Mouse (Mus musculus) heart, embryonic 10.5 days (tissue): ENCODE data around the gene Cchcr1. TPM values are rescaled to one million over a fixed set of nuclear protein-coding genes. Genes with fewer than 3 reads are reported as not detected.
A peak's percentile ranks its signal among the peaks of the same experiment; 100 is the strongest.

Source experiments
- DNase-seq: peaks from one replicate; pipeline ENCODE4 v3.0.0-alpha.2; 2017; ENCODE audit warnings: low spot score
- H3K27ac ChIP-seq: fragments of 300-500 bp; sonication (generic); 2 replicates; pipeline ENCODE4 v1.5.1; 2016; ENCODE audit warnings: mild to moderate bottlenecking
- H3K27me3 ChIP-seq: fragments of 300-500 bp; sonication (generic); 2 replicates; pipeline ENCODE4 v1.6.1; 2016; ENCODE audit warnings: mild to moderate bottlenecking; ENCODE audit not compliant: poor library complexity, insufficient read depth, severe bottlenecking
- H3K36me3 ChIP-seq: fragments of 300-500 bp; sonication (generic); 2 replicates; pipeline ENCODE4 v1.6.1; 2016; ENCODE audit warnings: mild to moderate bottlenecking, moderate library complexity
- H3K4me1 ChIP-seq: fragments of 300-500 bp; sonication (generic); 2 replicates; pipeline ENCODE4 v1.6.1; 2016; ENCODE audit warnings: mild to moderate bottlenecking
- H3K4me3 ChIP-seq: fragments of 300-500 bp; sonication (generic); 2 replicates; pipeline ENCODE4 v1.5.1; 2016; ENCODE audit warnings: mild to moderate bottlenecking, moderate library complexity
- H3K9me3 ChIP-seq: fragments of 300-500 bp; sonication (generic); 2 replicates; pipeline ENCODE4 v1.6.1; 2016; ENCODE audit warnings: mild to moderate bottlenecking, moderate library complexity
- WGBS: fragments of 180-500 bp; shearing (Covaris S2); methylation state at CpG from one replicate; pipeline ENCODE4 v1.1.7; 2016; 5-methylcytosine and 5-hydroxymethylcytosine counted together
- polyA plus RNA-seq: library from polyadenylated mRNA; unstranded; fragments of >200 nt; fragmentation: Nextera tagmentation; extraction: Ambion mirVana; gene quantifications from 2 replicates; pipeline ENCODE4 v1.2.1, GENCODE M21; 2016

Cchcr1 gene
- polyA plus RNA-seq, 1 experiment from 2014 or later: 17.9 TPM

- DNase-seq: no peak
- peaks cover 80% of the 10 kb centered on the region for H3K36me3 ChIP-seq
- no peak overlapping the region for H3K4me3 ChIP-seq
Measured at GRCm38 (mm10) chr17:35526644-35527043, 9.7 kb downstream of the Cchcr1 start.

DNA sequence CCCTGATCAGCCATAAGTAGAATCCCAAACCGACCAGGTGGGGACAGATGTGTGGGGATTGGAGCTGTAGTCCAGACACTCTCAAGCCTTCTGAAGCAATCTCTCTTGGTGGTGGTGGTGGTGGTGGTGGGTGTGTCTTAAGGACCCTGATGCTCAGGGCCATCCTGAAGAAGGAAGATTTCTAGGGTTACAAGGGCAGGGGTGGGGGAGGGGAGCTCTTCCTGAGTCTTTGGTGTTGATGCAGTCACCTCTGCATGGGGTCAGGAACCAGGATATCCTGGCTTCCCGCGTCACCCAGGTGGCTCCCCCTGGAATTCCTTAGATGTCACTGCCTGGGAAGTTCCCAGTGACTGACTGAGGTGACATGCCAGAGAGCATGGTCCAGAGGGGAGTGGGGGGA is 15.5 kb downstream of the Cchcr1 start:
- WGBS: 7% methylated on average over 3 of the region's 3 CpGs
- Histone ChIP-seq H3K4me3 (no peak overlapping the region), H3K36me3 (peaks cover 35% of the 10 kb centered on the region), H3K27ac (no peak overlapping the region), H3K27me3 (peaks cover 15% of the 10 kb centered on the region), H3K9me3 (no peaks in the 10 kb centered on the region), H3K4me1 (peaks cover 12% of the 10 kb centered on the region)
- DNase-seq: no peak

More at GRCm38 (mm10) chr17:35526644-35527043, 9.7 kb downstream of the Cchcr1 start:
- H3K27ac ChIP-seq: no peak overlapping the region
- WGBS: 71% methylated on average over 8 of the region's 8 CpGs
- no peaks in the 10 kb centered on the region; the same call in 1 of the 2 replicates for H3K4me1 ChIP-seq
- H3K9me3 ChIP-seq: no peaks in the 10 kb centered on the region
- no peaks in the 10 kb centered on the region; the same call in 1 of the 2 replicates for H3K27me3 ChIP-seq

DNA sequence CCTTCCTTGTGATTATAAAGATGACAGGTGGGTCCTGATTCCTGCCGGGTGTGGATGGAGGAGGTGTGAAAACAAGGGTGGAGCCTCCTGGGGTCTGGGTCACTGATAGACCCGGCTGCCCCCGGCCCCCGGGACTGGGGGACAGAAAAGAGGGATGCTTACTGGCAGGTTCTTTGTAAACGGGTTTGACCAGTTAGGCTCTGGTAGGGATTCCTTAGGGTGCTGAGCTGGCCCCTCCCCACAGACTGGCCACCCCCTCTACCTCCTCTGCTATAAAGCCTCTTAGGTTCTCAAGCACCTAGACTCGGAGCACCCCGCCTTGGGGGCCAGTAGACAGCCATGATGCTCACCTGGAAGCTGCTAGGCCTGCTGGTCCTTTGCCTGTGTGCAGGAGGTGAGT is 16.0 kb downstream of the Cchcr1 start, which contains the start of gene Psors1c2:
TSS of gene Psors1c2 (plus strand) at position 301 of the 400 bp plus-strand sequence.
- Histone ChIP-seq H3K4me3 (no peak within 1 kb of the TSS), H3K27me3 (peaks cover 15% of the 10 kb centered on the region), H3K4me1 (peaks cover 12% of the 10 kb centered on the region), H3K9me3 (no peaks in the 10 kb centered on the region), H3K27ac (no peak within 1 kb of the TSS), H3K36me3 (peaks cover 30% of the 10 kb centered on the region)
- 24% methylated on average over 7 of the region's 7 CpGs for WGBS
- DNase-seq: no peak

- Histone ChIP-seq H3K27ac (no peak overlapping the region), H3K27me3 (peaks cover 17% of the 10 kb centered on the region), H3K9me3 (no peaks in the 10 kb centered on the region), H3K4me1 (peaks cover 12% of the 10 kb centered on the region), H3K36me3 (peaks cover 17% of the 10 kb centered on the region), H3K4me3 (no peak overlapping the region)
- DNase-seq: no peak
- 9% methylated on average over 6 of the region's 6 CpGs for WGBS
Measured at GRCm38 (mm10) chr17:35534343-35534742, 17.4 kb downstream of the Cchcr1 start.

DNA sequence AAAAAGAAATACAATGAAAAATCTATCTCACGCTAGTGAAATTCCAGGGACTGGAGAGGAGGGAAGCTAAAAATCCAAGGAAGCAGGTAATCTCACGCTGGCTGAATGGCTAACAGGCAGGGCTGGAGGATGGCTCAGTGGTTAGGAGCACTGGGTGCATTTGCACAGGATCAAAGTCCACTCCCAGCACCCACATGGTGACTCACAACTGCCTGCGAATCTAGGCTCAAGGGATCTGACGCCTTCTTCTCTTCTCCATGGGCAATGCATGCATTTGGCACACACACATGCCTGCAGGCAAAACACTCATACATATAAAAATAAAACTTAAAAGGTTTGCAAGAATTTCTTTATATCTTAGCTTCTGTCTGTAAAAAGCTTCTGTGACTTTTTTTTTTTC is 20.5 kb downstream of the Cchcr1 start:
- WGBS: 81% methylated on average over 4 of the region's 4 CpGs
- no peak overlapping the region for H3K27ac ChIP-seq
- no peaks in the 10 kb centered on the region for H3K9me3 ChIP-seq
- H3K27me3 ChIP-seq: peaks cover 22% of the 10 kb centered on the region; the same call in 1 of the 2 replicates
- H3K36me3 ChIP-seq: no peaks in the 10 kb centered on the region
- no peak for DNase-seq
- H3K4me1 ChIP-seq: peaks cover 8% of the 10 kb centered on the region
- H3K4me3 ChIP-seq: no peak overlapping the region

DNA sequence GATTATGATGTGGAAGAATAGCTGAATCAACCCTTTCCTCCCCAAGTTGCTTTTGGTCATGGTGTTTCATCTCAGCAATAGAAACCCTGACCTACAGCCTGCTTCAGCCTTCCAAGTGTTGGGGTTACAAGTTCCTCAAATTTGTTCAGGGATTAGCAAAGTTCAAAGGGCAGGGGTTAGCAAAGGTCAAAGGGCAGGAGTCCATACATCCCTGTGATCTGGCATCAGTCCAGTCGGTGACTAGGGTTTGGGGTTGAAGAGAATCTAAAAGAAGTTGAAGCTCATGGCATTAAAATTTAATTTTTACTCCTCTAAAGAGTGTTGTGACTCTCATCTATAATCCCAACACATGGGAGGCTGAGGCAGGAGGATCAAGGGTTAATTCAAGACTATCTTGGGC is 21.6 kb downstream of the Cchcr1 start:
- Histone ChIP-seq H3K27me3 (peaks cover 14% of the 10 kb centered on the region; the same call in 1 of the 2 replicates), H3K4me3 (no peak overlapping the region), H3K4me1 (0 out of 2 replicates have a peak, but pooled peaks cover 4% of the 10 kb centered on the region), H3K9me3 (no peaks in the 10 kb centered on the region), H3K27ac (no peak overlapping the region), H3K36me3 (no peaks in the 10 kb centered on the region)
- no peak for DNase-seq
- 78% methylated on average over 1 of the region's 1 CpGs for WGBS

GRCm38 (mm10) chr17:35539540-35539939 is 22.6 kb downstream of the Cchcr1 start:
- no peak for DNase-seq
- Histone ChIP-seq H3K27me3 (0 out of 2 replicates have a peak, but pooled peaks cover 7% of the 10 kb centered on the region), H3K9me3 (no peaks in the 10 kb centered on the region), H3K4me1 (0 out of 2 replicates have a peak, but pooled peaks cover 7% of the 10 kb centered on the region), H3K36me3 (no peaks in the 10 kb centered on the region), H3K4me3 (no peak overlapping the region), H3K27ac (no peak overlapping the region)
- 49% methylated on average over 10 of the region's 10 CpGs for WGBS

DNA sequence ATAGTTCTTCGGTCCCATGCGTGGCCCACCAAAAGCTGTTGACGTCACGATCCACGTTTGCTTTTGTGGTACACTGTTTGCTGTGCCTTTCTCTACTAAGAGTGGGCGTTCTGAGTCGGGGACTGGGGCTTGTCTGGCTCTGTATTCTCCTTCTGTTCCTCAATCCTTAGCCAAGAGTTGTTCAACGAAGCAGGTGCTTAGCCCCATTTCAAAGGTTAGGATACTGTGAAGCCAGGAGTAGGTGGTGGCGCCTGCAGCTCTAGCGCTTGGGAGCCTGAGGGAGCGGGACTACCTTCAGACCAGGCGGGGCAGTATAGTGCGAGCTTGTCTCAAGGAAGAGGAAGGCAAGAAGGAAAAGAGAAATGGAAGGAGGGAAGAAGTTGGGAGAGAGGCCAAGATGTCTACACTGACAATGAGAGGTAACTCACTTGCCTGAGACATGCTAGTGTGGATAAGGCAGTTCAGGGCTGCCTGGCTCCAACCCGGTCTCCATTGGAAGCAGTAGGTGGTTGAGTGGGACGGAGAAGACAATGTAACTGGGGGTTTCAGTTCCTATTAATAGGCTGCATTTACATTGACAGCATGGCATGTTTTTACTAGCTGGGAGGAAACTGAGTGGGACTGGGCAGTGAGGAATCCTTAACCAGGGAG is 26.0 kb downstream of the Cchcr1 start:
- Histone ChIP-seq H3K4me1 (peaks cover 14% of the 10 kb centered on the region; the same call in 1 of the 2 replicates), H3K4me3 (no peak overlapping the region), H3K36me3 (no peaks in the 10 kb centered on the region), H3K27ac (no peak overlapping the region), H3K27me3 (0 out of 2 replicates have a peak, but pooled peaks cover 7% of the 10 kb centered on the region), H3K9me3 (no peaks in the 10 kb centered on the region)
- no peak for DNase-seq
- 75% methylated on average over 15 of the region's 15 CpGs for WGBS

GRCm38 (mm10) chr17:35543412-35543861 is 26.5 kb downstream of the Cchcr1 start:
- WGBS: 51% methylated on average over 14 of the region's 14 CpGs
- Histone ChIP-seq H3K36me3 (no peaks in the 10 kb centered on the region), H3K27me3 (0 out of 2 replicates have a peak, but pooled peaks cover 7% of the 10 kb centered on the region), H3K27ac (no peak overlapping the region), H3K9me3 (no peaks in the 10 kb centered on the region), H3K4me1 (peaks cover 17% of the 10 kb centered on the region), H3K4me3 (no peak overlapping the region)
- DNase-seq: no peak

GRCm38 (mm10) chr17:35544001-35544400 is 27.1 kb downstream of the Cchcr1 start:
- H3K4me3 ChIP-seq: no peak overlapping the region
- H3K27ac ChIP-seq: no peak overlapping the region
- H3K4me1 ChIP-seq: peaks cover 23% of the 10 kb centered on the region
- H3K9me3 ChIP-seq: no peaks in the 10 kb centered on the region
- DNase-seq: no peak
- 73% methylated on average over 6 of the region's 6 CpGs for WGBS
- no peaks in the 10 kb centered on the region for H3K36me3 ChIP-seq
- H3K27me3 ChIP-seq: 0 out of 2 replicates have a peak, but pooled peaks cover 7% of the 10 kb centered on the region

- Histone ChIP-seq H3K27me3 (0 out of 2 replicates have a peak, but pooled peaks cover 1% of the 10 kb centered on the region), H3K4me1 (peaks cover 29% of the 10 kb centered on the region), H3K4me3 (no peak overlapping the region), H3K36me3 (no peaks in the 10 kb centered on the region), H3K9me3 (no peaks in the 10 kb centered on the region), H3K27ac (no peak overlapping the region)
- WGBS: 31% methylated on average over 6 of the region's 6 CpGs
- DNase-seq: no peak
Measured at GRCm38 (mm10) chr17:35544680-35545079, 27.8 kb downstream of the Cchcr1 start.

DNA sequence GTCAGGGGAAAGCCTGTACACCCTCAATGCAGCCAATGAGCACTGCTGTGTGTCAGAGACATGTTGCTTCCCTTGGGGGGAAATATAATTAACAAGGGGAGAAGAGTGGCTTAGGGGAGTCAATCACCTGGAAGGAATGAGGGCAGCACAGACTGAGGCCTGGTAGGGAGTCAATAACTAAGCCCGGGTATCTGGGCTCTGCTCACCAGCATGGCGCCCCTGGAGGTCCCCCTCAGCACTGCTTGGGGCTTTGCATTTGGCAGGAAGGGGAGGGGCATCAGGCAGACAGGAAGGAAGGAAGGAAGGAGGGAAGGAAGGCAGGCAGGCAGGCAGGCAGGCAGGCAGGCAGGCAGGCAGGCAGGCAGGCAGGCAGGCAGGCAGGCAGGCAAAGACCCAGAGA is 30.6 kb downstream of the Cchcr1 start:
- no peak overlapping the region for H3K4me3 ChIP-seq
- H3K27ac ChIP-seq: peak overlapping the region; percentile 90; the same call in 1 of the 2 replicates
- H3K27me3 ChIP-seq: no peaks in the 10 kb centered on the region
- H3K9me3 ChIP-seq: no peaks in the 10 kb centered on the region
- no peak for DNase-seq
- no peaks in the 10 kb centered on the region for H3K36me3 ChIP-seq
- 68% methylated on average over 2 of the region's 2 CpGs for WGBS
- H3K4me1 ChIP-seq: peaks cover 51% of the 10 kb centered on the region

- peaks cover 45% of the 10 kb centered on the region for H3K4me1 ChIP-seq
- DNase-seq: no peak
- no peaks in the 10 kb centered on the region for H3K9me3 ChIP-seq
- 0 out of 2 replicates have a peak overlapping the region, but pooled peaks have one; percentile 0 for H3K4me3 ChIP-seq
- peak overlapping the region; percentile 90 for H3K27ac ChIP-seq
- WGBS: 15% methylated on average over 5 of the region's 5 CpGs
- H3K36me3 ChIP-seq: no peaks in the 10 kb centered on the region
- H3K27me3 ChIP-seq: no peaks in the 10 kb centered on the region
Measured at GRCm38 (mm10) chr17:35548636-35549035, 31.7 kb downstream of the Cchcr1 start.
